Mouse (Mus musculus) kidney, postnatal 0 days (tissue): ENCODE data around the gene Jam3. TPM values are rescaled to one million over a fixed set of nuclear protein-coding genes. Genes with fewer than 3 reads are reported as not detected.

Source experiments
- ATAC-seq: fragments of 200-750 bp; cut with Nextera tagmentation; replicated peaks from 2 replicates; pipeline ENCODE4 v1.8.0; 2017; ENCODE audit warnings: low read depth, moderate number of reproducible peaks, moderate TSS enrichment, moderate library complexity; ENCODE audit not compliant: low FRiP score
- DNase-seq: peaks from one replicate; pipeline ENCODE4 v3.0.0-alpha.2; 2016; ENCODE audit warnings: low spot score
- H3K27ac ChIP-seq: fragments of 300-500 bp; sonication (generic); 2 replicates; pipeline ENCODE4 v1.5.1; 2014; ENCODE audit warnings: mild to moderate bottlenecking
- H3K27me3 ChIP-seq: fragments of 300-500 bp; sonication (generic); 2 replicates; pipeline ENCODE4 v1.6.1; 2014; ENCODE audit warnings: low read length, mixed read lengths; ENCODE audit not compliant: insufficient read depth
- H3K36me3 ChIP-seq: fragments of 300-500 bp; sonication (generic); 2 replicates; pipeline ENCODE4 v1.6.1; 2014; ENCODE audit warnings: low read length, mixed read lengths; ENCODE audit not compliant: insufficient read depth
- H3K4me1 ChIP-seq: fragments of 300-500 bp; sonication (generic); replicated peaks from 2 replicates; pipeline ENCODE4 v1.6.1; 2014; ENCODE audit warnings: antibody characterized with exemption, low read length, mixed read lengths; ENCODE audit not compliant: insufficient read depth
- H3K4me2 ChIP-seq: fragments of 300-500 bp; sonication (generic); 2 replicates; pipeline ENCODE4 v1.6.1; 2014; ENCODE audit warnings: mild to moderate bottlenecking, low read length, moderate library complexity, mixed read lengths
- H3K4me3 ChIP-seq: fragments of 300-500 bp; sonication (generic); replicated peaks from 2 replicates; pipeline ENCODE4 v1.5.1; 2014; ENCODE audit warnings: low read depth, low read length
- H3K9ac ChIP-seq: fragments of 300-500 bp; sonication (generic); 2 replicates; pipeline ENCODE4 v1.6.1; 2014; ENCODE audit warnings: low read depth, low read length
- H3K9me3 ChIP-seq: fragments of 300-500 bp; sonication (generic); replicated peaks from 2 replicates; pipeline ENCODE4 v1.6.1; 2016; ENCODE audit warnings: low read length, inconsistent platforms, mixed read lengths
- CTCF ChIP-seq: IDR thresholded peaks from 2 replicates; pipeline ENCODE4 v1.5.1; 2016; ENCODE audit warnings: antibody characterized with exemption, low read depth, mild to moderate bottlenecking, moderate library complexity
- WGBS: fragments of 180-500 bp; shearing (Covaris S2); extraction: QIAGEN DNeasy Blood & Tissue Kit; methylation state at CpG from one replicate; pipeline ENCODE4 v1.1.7; 2014; 5-methylcytosine and 5-hydroxymethylcytosine counted together
- polyA plus RNA-seq: library from polyadenylated mRNA; unstranded; fragments of >200 nt; fragmentation: Nextera tagmentation; extraction: Ambion mirVana; gene quantifications from 2 replicates; pipeline ENCODE4 v1.2.1, GENCODE M21; 2015

Jam3 gene
- polyA plus RNA-seq, 1 experiment from 2014 or later = 56.8 TPM

GRCm38 (mm10) chr9:27144271-27144840 is 10.9 kb downstream of the Jam3 start:
- WGBS = 67% methylated on average over 4 of the region's 4 CpGs
- H3K9ac ChIP-seq = no peak overlapping the region
- TF ChIP-seq CTCF = no peak

DNA sequence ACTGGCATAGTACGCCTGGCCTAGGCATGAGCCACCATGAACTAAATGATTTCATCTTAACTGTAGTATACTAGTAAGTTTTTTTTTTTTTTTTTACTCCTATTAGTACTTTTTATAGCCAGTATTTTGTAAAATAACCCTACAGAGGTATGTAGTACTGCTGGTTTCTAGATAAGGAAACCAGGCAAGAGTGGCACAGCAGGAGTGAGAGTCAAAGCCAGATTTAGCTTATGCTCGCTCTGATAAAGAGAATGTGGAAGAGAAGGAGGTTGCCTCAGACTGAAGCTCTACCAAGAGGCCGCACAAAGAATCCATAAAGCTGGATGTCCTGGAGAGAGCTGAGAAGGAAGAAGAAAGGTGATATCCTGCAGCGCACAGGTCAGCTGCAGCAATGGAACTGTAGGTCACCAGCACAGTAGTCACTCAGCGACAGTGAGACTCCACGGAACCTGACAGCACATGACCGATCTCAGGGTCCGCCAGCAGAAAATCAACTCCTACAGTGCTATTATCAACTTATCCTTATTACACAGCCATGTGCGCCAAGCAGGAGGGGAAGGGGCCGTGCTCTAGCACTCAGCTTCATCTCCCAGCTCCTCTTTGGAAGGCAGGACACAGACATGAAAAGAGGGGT is 14.7 kb downstream of the Jam3 start:
- Histone ChIP-seq H3K4me2 (no peak overlapping the region), H3K27me3 (no peaks in the 10 kb centered on the region), H3K9ac (no peak overlapping the region), H3K4me3 (no peak overlapping the region), H3K27ac (no peak overlapping the region), H3K9me3 (no peaks in the 10 kb centered on the region), H3K4me1 (no peaks in the 10 kb centered on the region), H3K36me3 (no peaks in the 10 kb centered on the region)
- no peak for ATAC-seq
- 91% methylated on average over 10 of the region's 10 CpGs for WGBS
- no peak for DNase-seq
- TF ChIP-seq CTCF = no peak

More at GRCm38 (mm10) chr9:27144271-27144840, 10.9 kb downstream of the Jam3 start:
- Histone ChIP-seq H3K36me3 (no peaks in the 10 kb centered on the region), H3K4me2 (no peak overlapping the region), H3K4me1 (peaks cover 5% of the 10 kb centered on the region; the same call in 1 of the 2 replicates), H3K27ac (no peak overlapping the region), H3K4me3 (no peak overlapping the region), H3K9me3 (no peaks in the 10 kb centered on the region), H3K27me3 (no peaks in the 10 kb centered on the region)
- DNase-seq (no peak), ATAC-seq (no peak)

DNA sequence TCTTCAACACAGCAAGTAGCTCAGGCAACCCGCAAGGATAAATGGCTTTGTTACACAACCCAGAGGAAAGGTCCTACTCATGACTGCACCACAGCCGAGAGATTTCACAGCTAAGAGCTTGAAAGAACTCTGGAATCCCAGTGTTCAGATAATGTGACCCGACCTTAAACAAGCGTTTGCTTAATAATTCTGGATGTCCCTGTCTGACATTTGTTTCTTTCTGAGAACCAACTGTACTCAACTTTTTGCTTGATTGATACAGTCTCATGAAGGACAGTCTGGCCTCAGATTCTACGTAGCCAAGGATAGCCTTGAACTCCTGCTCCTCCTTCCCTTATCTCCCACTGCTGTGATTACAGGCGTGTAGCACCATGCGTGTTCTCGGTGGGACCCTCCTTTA is 18.6 kb downstream of the Jam3 start:
- TF ChIP-seq CTCF = no peak
- no peak overlapping the region for H3K27ac ChIP-seq
- ATAC-seq (no peak), DNase-seq (no peak)
- H3K9me3 ChIP-seq = no peaks in the 10 kb centered on the region
- no peak overlapping the region for H3K4me2 ChIP-seq
- no peak overlapping the region for H3K4me3 ChIP-seq
- WGBS = 84% methylated on average over 8 of the region's 8 CpGs
- no peak overlapping the region for H3K9ac ChIP-seq
- no peaks in the 10 kb centered on the region for H3K27me3 ChIP-seq
- H3K4me1 ChIP-seq = no peaks in the 10 kb centered on the region
- no peaks in the 10 kb centered on the region for H3K36me3 ChIP-seq

DNA sequence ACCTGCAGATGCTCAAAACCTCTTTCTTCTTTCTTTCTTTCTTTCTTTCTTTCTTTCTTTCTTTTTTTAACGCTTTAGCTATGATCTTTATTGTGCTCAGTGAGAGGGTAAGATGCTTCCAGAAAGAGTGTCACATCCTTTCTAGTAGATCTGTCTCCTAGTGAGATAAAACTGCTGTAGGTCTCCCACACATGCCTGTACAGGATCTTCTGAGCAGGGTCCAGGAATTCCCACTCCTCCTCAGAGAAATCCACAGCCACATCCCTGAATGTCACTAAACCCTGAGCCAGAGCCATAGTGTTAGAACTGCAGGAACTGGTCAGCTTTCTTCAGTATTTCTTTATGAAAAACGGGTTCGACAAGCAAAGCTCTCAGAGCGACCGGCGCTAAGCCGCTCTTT is 19.8 kb downstream of the Jam3 start:
- DNase-seq (no peak), ATAC-seq (no peak)
- Histone ChIP-seq H3K9me3 (no peaks in the 10 kb centered on the region), H3K36me3 (no peaks in the 10 kb centered on the region), H3K4me3 (no peak overlapping the region), H3K4me1 (no peaks in the 10 kb centered on the region), H3K27ac (no peak overlapping the region), H3K4me2 (no peak overlapping the region), H3K9ac (no peak overlapping the region), H3K27me3 (no peaks in the 10 kb centered on the region)
- 87% methylated on average over 7 of the region's 7 CpGs for WGBS
- no peak for TF ChIP-seq CTCF

DNA sequence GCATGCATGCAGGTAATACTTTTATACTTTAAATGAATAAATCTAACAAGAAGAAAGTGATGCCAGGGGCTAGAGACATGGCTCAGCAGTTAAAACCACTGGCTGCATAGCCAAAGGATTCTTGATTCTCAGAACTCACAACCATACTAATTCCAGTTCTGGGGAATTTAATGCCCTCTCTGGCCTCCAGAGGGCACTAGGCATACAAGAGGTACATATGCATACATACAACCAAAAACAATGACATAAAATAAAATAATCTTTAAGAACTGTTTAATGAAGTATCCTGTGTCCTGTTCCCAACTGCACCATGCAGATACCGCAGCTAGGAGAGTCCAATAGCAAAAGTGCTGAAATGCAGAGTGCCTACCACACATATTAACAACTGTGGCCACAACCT is 20.8 kb downstream of the Jam3 start:
- H3K4me2 ChIP-seq = no peak overlapping the region
- 88% methylated on average over 1 of the region's 1 CpGs for WGBS
- DNase-seq = peak; percentile 68
- no peaks in the 10 kb centered on the region for H3K27me3 ChIP-seq
- H3K9me3 ChIP-seq = no peaks in the 10 kb centered on the region
- H3K4me1 ChIP-seq = no peaks in the 10 kb centered on the region
- H3K36me3 ChIP-seq = no peaks in the 10 kb centered on the region
- ATAC-seq = no peak
- no peak overlapping the region for H3K4me3 ChIP-seq
- TF ChIP-seq CTCF = peak; percentile 72
- H3K9ac ChIP-seq = no peak overlapping the region
- no peak overlapping the region for H3K27ac ChIP-seq

- no peak for TF ChIP-seq CTCF
- Histone ChIP-seq H3K4me1 (no peaks in the 10 kb centered on the region), H3K9ac (no peak overlapping the region), H3K4me3 (no peak overlapping the region), H3K9me3 (no peaks in the 10 kb centered on the region), H3K27ac (no peak overlapping the region), H3K4me2 (no peak overlapping the region), H3K36me3 (no peaks in the 10 kb centered on the region), H3K27me3 (no peaks in the 10 kb centered on the region)
- ATAC-seq = no peak
- 39% methylated on average over 4 of the region's 4 CpGs for WGBS
- DNase-seq = peak; percentile 33
Observed at GRCm38 (mm10) chr9:27128629-27129028, 26.6 kb downstream of the Jam3 start.

- DNase-seq = no peak
- H3K9ac ChIP-seq = no peak overlapping the region
- no peak overlapping the region for H3K27ac ChIP-seq
- no peak overlapping the region for H3K4me2 ChIP-seq
- H3K4me3 ChIP-seq = no peak overlapping the region
- 91% methylated on average over 6 of the region's 6 CpGs for WGBS
- ATAC-seq = no peak
- no peaks in the 10 kb centered on the region for H3K4me1 ChIP-seq
- H3K36me3 ChIP-seq = no peaks in the 10 kb centered on the region
- H3K27me3 ChIP-seq = no peaks in the 10 kb centered on the region
- H3K9me3 ChIP-seq = no peaks in the 10 kb centered on the region
- peak; percentile 25; the same call in 1 of the 2 replicates for TF ChIP-seq CTCF
Observed at GRCm38 (mm10) chr9:27126543-27126942, 28.7 kb downstream of the Jam3 start.
